10 mouse cellular contexts compared by ENCODE assay signal in the genomic region with DNA sequence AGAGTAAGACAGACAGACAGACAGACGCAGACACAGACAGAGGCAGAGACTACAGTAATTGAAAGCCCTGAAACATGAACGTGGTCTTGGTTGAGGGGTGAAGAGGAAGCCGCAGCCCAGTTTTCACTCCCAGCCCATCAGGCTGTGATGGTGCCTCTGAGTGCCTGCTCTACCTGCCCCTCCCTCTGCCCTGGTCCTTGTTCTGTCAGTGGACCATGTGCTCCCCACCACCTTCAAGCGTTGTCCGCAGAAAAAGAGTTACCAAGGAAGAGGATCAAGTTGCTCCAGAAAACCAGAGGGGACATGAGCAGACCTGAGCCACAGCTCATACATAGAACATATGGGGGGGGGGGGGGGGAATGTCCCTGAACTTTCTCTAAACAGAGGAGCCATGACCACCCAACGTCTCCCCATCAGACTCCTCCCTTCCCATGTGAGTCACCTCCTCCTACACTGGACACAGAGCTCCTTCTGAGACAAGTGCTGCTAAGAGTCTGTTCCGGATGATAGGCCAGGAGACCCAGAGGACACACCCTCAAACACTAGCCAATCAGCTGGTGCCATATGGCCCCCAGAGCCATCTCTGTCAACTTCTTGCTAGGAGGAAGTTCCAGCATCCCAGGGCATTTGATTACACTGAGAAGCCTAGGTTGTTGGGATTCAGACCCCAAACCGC. TPM values are rescaled to one million over a fixed set of nuclear protein-coding genes. Genes with fewer than 3 reads are reported as not detected.
DNase-seq lines count a peak whose midpoint lies in the region; ATAC-seq lines count a peak whose summit lies in the region.
"Had no signal": no experiment of that assay in that cellular context is flagged by ENCODE, and none has a peak within 500 bp of the region (broad histone marks: within the 10 kb centered on the region; RNA-seq: fewer than 3 reads in every experiment).

No protein-coding gene starts in this region.

- H3K27ac ChIP-seq in forebrain, embryonic 12.5 days, result 0 out of 2 replicates have a peak overlapping the region, but pooled peaks have one; percentile 25
- H3K27ac ChIP-seq in forebrain, embryonic 11.5 days (ENCODE audit: low read depth, low read length), result no peak overlapping the region
- peak overlapping the region; percentile 99 for H3K27ac ChIP-seq in liver, embryonic 12.5 days

- no peak for ATAC-seq in forebrain, embryonic 12.5 days (ENCODE audit: low FRiP score)
- no peak for ATAC-seq in forebrain, embryonic 11.5 days (replicated peaks; ENCODE audit: low FRiP score)
- ATAC-seq in liver, embryonic 12.5 days, result peak; percentile 95

- DNase-seq in forebrain, embryonic 11.5 days (ENCODE audit: low spot score), result no peak
- DNase-seq in spleen, adult 12 weeks (ENCODE audit: low spot score), result peak; percentile 63
- no peak for DNase-seq in spleen, adult 18-20 months
- DNase-seq in retina, postnatal 1 day, result no peak
- no peak for DNase-seq in gastrocnemius, adult 8-10 months (ENCODE audit: low spot score in 2 of 2)
- no peak for DNase-seq in thymus, postnatal 0 days (ENCODE audit: low spot score)

- WGBS in forebrain, embryonic 12.5 days, result 87% methylated on average over 8 of the region's 8 CpGs
- WGBS in forebrain, embryonic 11.5 days, result 87% methylated on average over 8 of the region's 8 CpGs
- 33% methylated on average over 8 of the region's 8 CpGs for WGBS in liver, embryonic 12.5 days (ENCODE audit: insufficient replicate concordance)

- H3K4me2 ChIP-seq in forebrain, embryonic 12.5 days, result no peak overlapping the region
- no peak overlapping the region for H3K4me2 ChIP-seq in forebrain, embryonic 11.5 days (ENCODE audit: low read depth, low read length, severe bottlenecking)
- peak overlapping the region; percentile 75 for H3K4me2 ChIP-seq in liver, embryonic 12.5 days

- peaks cover 14% of the 10 kb centered on the region for H3K4me1 ChIP-seq in forebrain, embryonic 12.5 days
- no peaks in the 10 kb centered on the region; the same call in 1 of the 2 replicates for H3K4me1 ChIP-seq in forebrain, embryonic 11.5 days (replicated peaks; ENCODE audit: control insufficient read depth, insufficient read depth, low read length)
- peaks cover 84% of the 10 kb centered on the region for H3K4me1 ChIP-seq in liver, embryonic 12.5 days

- no peak overlapping the region for H3K9ac ChIP-seq in forebrain, embryonic 12.5 days
- H3K9ac ChIP-seq in forebrain, embryonic 11.5 days (ENCODE audit: low read length), result no peak overlapping the region
- peak overlapping the region; percentile 76 for H3K9ac ChIP-seq in liver, embryonic 12.5 days

- no peaks in the 10 kb centered on the region for H3K27me3 ChIP-seq in forebrain, embryonic 12.5 days
- H3K27me3 ChIP-seq in forebrain, embryonic 11.5 days (ENCODE audit: control insufficient read depth, insufficient read depth, low read length), result no peaks in the 10 kb centered on the region
- no peaks in the 10 kb centered on the region for H3K27me3 ChIP-seq in liver, embryonic 12.5 days (replicated peaks)

- H3K36me3 ChIP-seq in forebrain, embryonic 12.5 days (replicated peaks), result no peaks in the 10 kb centered on the region
- no peaks in the 10 kb centered on the region for H3K36me3 ChIP-seq in forebrain, embryonic 11.5 days (ENCODE audit: control insufficient read depth, insufficient read depth, low read length)
- no peaks in the 10 kb centered on the region for H3K36me3 ChIP-seq in liver, embryonic 12.5 days

- H3K9me3 ChIP-seq in forebrain, embryonic 12.5 days, result no peaks in the 10 kb centered on the region
- H3K9me3 ChIP-seq in forebrain, embryonic 11.5 days (ENCODE audit: control insufficient read depth, low read length), result no peaks in the 10 kb centered on the region
- no peaks in the 10 kb centered on the region for H3K9me3 ChIP-seq in liver, embryonic 12.5 days (replicated peaks)

- no peak overlapping the region for H3K4me3 ChIP-seq in forebrain, embryonic 12.5 days (replicated peaks)
- H3K4me3 ChIP-seq in forebrain, embryonic 11.5 days (ENCODE audit: low read depth, low read length), result no peak overlapping the region
- peak overlapping the region; percentile 55 for H3K4me3 ChIP-seq in liver, embryonic 12.5 days

RNA-seq across cellular contexts. Expression of gene Gm9844, which starts 9.3 kb away (rescaled TPM):
- polyA plus RNA-seq in forebrain, embryonic 12.5 days (2016; fragmentation: Nextera tagmentation; extraction: Ambion mirVana), result 24.7 and 28.6 TPM in 2 replicates
- polyA plus RNA-seq in forebrain, embryonic 11.5 days (2014; fragmentation: Nextera tagmentation; extraction: Ambion mirVana), result 15.5 and 15.9 TPM in 2 replicates
- polyA plus RNA-seq in liver, embryonic 12.5 days (2016; fragmentation: Nextera tagmentation; extraction: Ambion mirVana), result 3.0 and 3.4 TPM in 2 replicates
- total RNA-seq in gastrocnemius, adult 8-10 months (2022), result not detected
- 12.1 and 19.0 TPM in 2 replicates for polyA plus RNA-seq in thymus, postnatal 0 days (2015; fragmentation: Nextera tagmentation; extraction: Ambion mirVana)

RNA-seq across cellular contexts. Expression of gene Lypd4, which starts 17.0 kb away (rescaled TPM):
- polyA plus RNA-seq in forebrain, embryonic 12.5 days (2016; fragmentation: Nextera tagmentation; extraction: Ambion mirVana), result not detected in 2 replicates
- not detected in 2 replicates for polyA plus RNA-seq in forebrain, embryonic 11.5 days (2014; fragmentation: Nextera tagmentation; extraction: Ambion mirVana)
- not detected in 2 replicates for polyA plus RNA-seq in liver, embryonic 12.5 days (2016; fragmentation: Nextera tagmentation; extraction: Ambion mirVana)
- total RNA-seq in gastrocnemius, adult 8-10 months (2022), result not detected
- not detected in 2 replicates for polyA plus RNA-seq in thymus, postnatal 0 days (2015; fragmentation: Nextera tagmentation; extraction: Ambion mirVana)
- total RNA-seq: left cerebral cortex, postnatal 25 days had no signal
- polyA plus RNA-seq: intestine, embryonic 14.5 days had no signal

RNA-seq across cellular contexts. Expression of gene Dmrtc2, which starts 17.2 kb away (rescaled TPM):
- polyA plus RNA-seq in forebrain, embryonic 12.5 days (2016; fragmentation: Nextera tagmentation; extraction: Ambion mirVana), result 0.24 TPM in 1 of 2 replicates, not detected in the other
- polyA plus RNA-seq in forebrain, embryonic 11.5 days (2014; fragmentation: Nextera tagmentation; extraction: Ambion mirVana), result not detected in 2 replicates
- not detected in 2 replicates for polyA plus RNA-seq in liver, embryonic 12.5 days (2016; fragmentation: Nextera tagmentation; extraction: Ambion mirVana)
- total RNA-seq in gastrocnemius, adult 8-10 months (2022), result not detected
- 0.08 and 0.10 TPM in 2 replicates for polyA plus RNA-seq in thymus, postnatal 0 days (2015; fragmentation: Nextera tagmentation; extraction: Ambion mirVana)
- total RNA-seq: left cerebral cortex, postnatal 25 days had no signal
- polyA plus RNA-seq: intestine, embryonic 14.5 days had no signal

RNA-seq across cellular contexts. Expression of gene Rps19, which starts 31.5 kb away (rescaled TPM):
- 1,399 and 1,518 TPM in 2 replicates for polyA plus RNA-seq in forebrain, embryonic 12.5 days (2016; fragmentation: Nextera tagmentation; extraction: Ambion mirVana)
- polyA plus RNA-seq in forebrain, embryonic 11.5 days (2014; fragmentation: Nextera tagmentation; extraction: Ambion mirVana), result 1,722 and 1,731 TPM in 2 replicates
- 1,803 and 1,813 TPM in 2 replicates for polyA plus RNA-seq in liver, embryonic 12.5 days (2016; fragmentation: Nextera tagmentation; extraction: Ambion mirVana)
- total RNA-seq in gastrocnemius, adult 8-10 months (2022), result 100 to 1,000 TPM; 382 to 444 (median 398) TPM
- polyA plus RNA-seq in thymus, postnatal 0 days (2015; fragmentation: Nextera tagmentation; extraction: Ambion mirVana), result 2,922 and 3,108 TPM in 2 replicates

RNA-seq across cellular contexts. Expression of gene Cd79a, which starts 44.5 kb away (rescaled TPM):
- 0.22 TPM in 1 of 2 replicates, not detected in the other for polyA plus RNA-seq in forebrain, embryonic 12.5 days (2016; fragmentation: Nextera tagmentation; extraction: Ambion mirVana)
- 0.31 and 0.37 TPM in 2 replicates for polyA plus RNA-seq in forebrain, embryonic 11.5 days (2014; fragmentation: Nextera tagmentation; extraction: Ambion mirVana)
- polyA plus RNA-seq in liver, embryonic 12.5 days (2016; fragmentation: Nextera tagmentation; extraction: Ambion mirVana), result 0.12 TPM in 1 of 2 replicates, not detected in the other
- total RNA-seq in gastrocnemius, adult 8-10 months (2022), result under 1 TPM in 2 of 4 experiments, not detected in 2; 0.17 to 0.19 TPM
- 1.1 and 1.5 TPM in 2 replicates for polyA plus RNA-seq in thymus, postnatal 0 days (2015; fragmentation: Nextera tagmentation; extraction: Ambion mirVana)
